Mouse (Mus musculus) forebrain, embryonic 15.5 days (tissue): ENCODE measurements around the gene Fgd2. TPM values are rescaled to one million over a fixed set of nuclear protein-coding genes. Genes with fewer than 3 reads are reported as not detected.

ENCODE experiments used
- ATAC-seq: fragments of 200-750 bp; cut with Nextera tagmentation; replicated peaks from 2 replicates; pipeline ENCODE4 v1.8.0; 2017; ENCODE audit warnings: mild to moderate bottlenecking, moderate TSS enrichment, moderate library complexity
- H3K27ac ChIP-seq: fragments of 300-500 bp; sonication (generic); replicated peaks from 2 replicates; pipeline ENCODE4 v1.5.1; 2015; ENCODE audit warnings: mild to moderate bottlenecking, inconsistent platforms
- H3K27me3 ChIP-seq: fragments of 300-500 bp; sonication (generic); 2 replicates; pipeline ENCODE4 v1.6.1; 2015; ENCODE audit warnings: inconsistent platforms
- H3K36me3 ChIP-seq: fragments of 300-500 bp; sonication (generic); 2 replicates; pipeline ENCODE4 v1.6.1; 2015; ENCODE audit warnings: mild to moderate bottlenecking, inconsistent platforms
- H3K4me1 ChIP-seq: fragments of 300-500 bp; sonication (generic); 2 replicates; pipeline ENCODE4 v1.6.1; 2015; ENCODE audit warnings: inconsistent platforms
- H3K4me2 ChIP-seq: fragments of 300-500 bp; sonication (generic); replicated peaks from 2 replicates; pipeline ENCODE4 v1.6.1; 2015; ENCODE audit warnings: mild to moderate bottlenecking, inconsistent platforms
- H3K4me3 ChIP-seq: fragments of 300-500 bp; sonication (generic); 2 replicates; pipeline ENCODE4 v1.5.1; 2015; ENCODE audit warnings: mild to moderate bottlenecking, inconsistent platforms
- H3K9ac ChIP-seq: fragments of 300-500 bp; sonication (generic); replicated peaks from 2 replicates; pipeline ENCODE4 v1.6.1; 2015; ENCODE audit warnings: mild to moderate bottlenecking, inconsistent platforms
- H3K9me3 ChIP-seq: fragments of 300-500 bp; sonication (generic); 2 replicates; pipeline ENCODE4 v1.6.1; 2016; ENCODE audit warnings: inconsistent platforms
- WGBS: fragments of 180-500 bp; shearing (Covaris S2); methylation state at CpG from one replicate; pipeline ENCODE4 v1.1.7; 2015; ENCODE audit warnings: mixed read lengths; 5-methylcytosine and 5-hydroxymethylcytosine counted together
- polyA plus RNA-seq: library from polyadenylated mRNA; unstranded; fragments of >200 nt; fragmentation: Nextera tagmentation; extraction: Ambion mirVana; gene quantifications from 2 replicates; pipeline ENCODE4 v1.2.1, GENCODE M21; 2015

Fgd2 gene
- polyA plus RNA-seq, 1 experiment from 2014 or later: 5.5 TPM

- ATAC-seq: no peak
- Histone ChIP-seq H3K27me3 (no peaks in the 10 kb centered on the region), H3K4me3 (no peak overlapping the region), H3K36me3 (no peaks in the 10 kb centered on the region), H3K9ac (no peak overlapping the region), H3K27ac (no peak overlapping the region), H3K9me3 (no peaks in the 10 kb centered on the region), H3K4me2 (no peak overlapping the region), H3K4me1 (no peaks in the 10 kb centered on the region)
- 91% methylated on average over 2 of the region's 2 CpGs for WGBS
Observed at GRCm38 (mm10) chr17:29423991-29424390, 63.3 kb downstream of the Fgd2 start.

- no peak overlapping the region for H3K4me3 ChIP-seq
- 63% methylated on average over 9 of the region's 9 CpGs for WGBS
- no peak overlapping the region for H3K4me2 ChIP-seq
- H3K9ac ChIP-seq: no peak overlapping the region
- no peaks in the 10 kb centered on the region for H3K36me3 ChIP-seq
- ATAC-seq: no peak
- H3K27me3 ChIP-seq: no peaks in the 10 kb centered on the region
- no peaks in the 10 kb centered on the region for H3K4me1 ChIP-seq
- H3K9me3 ChIP-seq: no peaks in the 10 kb centered on the region
- no peak overlapping the region for H3K27ac ChIP-seq
Observed at GRCm38 (mm10) chr17:29425345-29425744, 64.6 kb downstream of the Fgd2 start.

GRCm38 (mm10) chr17:29428213-29428612 is 67.5 kb downstream of the Fgd2 start:
- Histone ChIP-seq H3K4me2 (no peak overlapping the region), H3K4me3 (no peak overlapping the region), H3K36me3 (no peaks in the 10 kb centered on the region), H3K9ac (no peak overlapping the region), H3K27me3 (no peaks in the 10 kb centered on the region), H3K9me3 (no peaks in the 10 kb centered on the region), H3K4me1 (no peaks in the 10 kb centered on the region), H3K27ac (no peak overlapping the region)
- ATAC-seq: no peak
- WGBS: 62% methylated on average over 8 of the region's 8 CpGs

- no peaks in the 10 kb centered on the region for H3K27me3 ChIP-seq
- no peak overlapping the region for H3K4me3 ChIP-seq
- H3K9me3 ChIP-seq: no peaks in the 10 kb centered on the region
- no peak overlapping the region for H3K4me2 ChIP-seq
- no peak overlapping the region for H3K27ac ChIP-seq
- no peaks in the 10 kb centered on the region for H3K4me1 ChIP-seq
- ATAC-seq: no peak
- H3K9ac ChIP-seq: no peak overlapping the region
- WGBS: 48% methylated on average over 2 of the region's 2 CpGs
- no peaks in the 10 kb centered on the region for H3K36me3 ChIP-seq
Observed at GRCm38 (mm10) chr17:29428826-29429225, 68.1 kb downstream of the Fgd2 start.

Other genes starting within 250 kb of the Fgd2 start
- 0.05 TPM in 1 of 2 replicates, not detected in the other for gene Rab44, start 246.8 kb upstream of the Fgd2 start, polyA plus RNA-seq
- 21.3 and 24.9 TPM in 2 replicates for gene Cpne5, start 122.7 kb upstream of the Fgd2 start, polyA plus RNA-seq
- 126 and 128 TPM in 2 replicates for gene Ppil1, start 96.7 kb upstream of the Fgd2 start, polyA plus RNA-seq
- gene BC004004, start 92.1 kb upstream of the Fgd2 start, polyA plus RNA-seq: 96.2 and 96.4 TPM in 2 replicates
- 1.4 and 1.8 TPM in 2 replicates for gene Pi16, start 43.2 kb upstream of the Fgd2 start, polyA plus RNA-seq
- gene Mtch1, start 13.0 kb upstream of the Fgd2 start, polyA plus RNA-seq: 432 and 464 TPM in 2 replicates
- gene Pim1, start 129.8 kb downstream of the Fgd2 start, polyA plus RNA-seq: 15.6 and 17.7 TPM in 2 replicates
- not detected in 2 replicates for gene Gm17657, start 188.7 kb downstream of the Fgd2 start, polyA plus RNA-seq
- gene Tbc1d22b, start 188.9 kb downstream of the Fgd2 start, polyA plus RNA-seq: 22.3 and 22.9 TPM in 2 replicates
- 1.3 and 1.6 TPM in 2 replicates for gene Tmem217, start 191.5 kb downstream of the Fgd2 start, polyA plus RNA-seq